Mouse (Mus musculus): ENCODE data around the gene Ppp2r5c. TPM values are rescaled to one million over a fixed set of nuclear protein-coding genes. Genes with fewer than 3 reads are reported as not detected.

The Ppp2r5c gene
- polyA plus RNA-seq, 1 experiment from 2014 or later, result 138 TPM

GRCm38 (mm10) chr12:110549437-110550112 is 102.7 kb downstream of the Ppp2r5c start:
- 79% methylated on average over 7 of the region's 7 CpGs for WGBS
- 0 out of 2 replicates have a peak, but pooled peaks have one; percentile 27 for ATAC-seq (ENCODE audit: insufficient number of reproducible peaks, insufficient read depth, low FRiP score, low read depth)

GRCm38 (mm10) chr12:110550364-110550763 is 103.4 kb downstream of the Ppp2r5c start:
- WGBS, result 89% methylated on average over 15 of the region's 15 CpGs
- H3K36me3 ChIP-seq (ENCODE audit: control insufficient read depth, insufficient read depth, low read length), result peaks cover 95% of the 10 kb centered on the region

More at GRCm38 (mm10) chr12:110549437-110550112, 102.7 kb downstream of the Ppp2r5c start:
- H3K4me1 ChIP-seq (ENCODE audit: control insufficient read depth in 2 of 2, insufficient read depth in 2 of 2, low read length in 2 of 2), result 0 out of 4 replicates have a peak, but pooled peaks cover 0 to 4% of the 10 kb centered on the region in 2 experiments
- no peaks in the 10 kb centered on the region for H3K9me3 ChIP-seq (ENCODE audit: control insufficient read depth, low read length)
- no peak overlapping the region for H3K4me3 ChIP-seq (ENCODE audit: control insufficient read depth in 1 of 2, insufficient read depth in 1 of 2, low read depth in 1 of 2, low read length in 2 of 2)
- no peak overlapping the region for H3K27ac ChIP-seq (replicated peaks in 1 of 2; ENCODE audit: control insufficient read depth in 1 of 2, insufficient read depth in 1 of 2, low read depth in 2 of 2, low read length in 2 of 2)
- H3K27me3 ChIP-seq (ENCODE audit: control insufficient read depth, insufficient read depth, low read length), result no peaks in the 10 kb centered on the region
- no peak overlapping the region for H3K4me2 ChIP-seq (ENCODE audit: low read length)
- H3K9ac ChIP-seq (ENCODE audit: low read length), result no peak overlapping the region
- peaks cover 92% of the 10 kb centered on the region for H3K36me3 ChIP-seq (ENCODE audit: control insufficient read depth, insufficient read depth, low read length)

GRCm38 (mm10) chr12:110552113-110552512 is 105.2 kb downstream of the Ppp2r5c start:
- Histone ChIP-seq H3K36me3 (ENCODE audit: control insufficient read depth, insufficient read depth, low read length) (peaks cover 95% of the 10 kb centered on the region), H3K4me1 (ENCODE audit: control insufficient read depth in 2 of 2, insufficient read depth in 2 of 2, low read length in 2 of 2) (0 out of 4 replicates have a peak, but pooled peaks cover 0 to 4% of the 10 kb centered on the region in 2 experiments)
- no peak for ATAC-seq (ENCODE audit: insufficient number of reproducible peaks, insufficient read depth, low FRiP score, low read depth)

More at GRCm38 (mm10) chr12:110550364-110550763, 103.4 kb downstream of the Ppp2r5c start:
- Histone ChIP-seq H3K4me3 (ENCODE audit: control insufficient read depth in 1 of 2, insufficient read depth in 1 of 2, low read depth in 1 of 2, low read length in 2 of 2) (no peak overlapping the region), H3K27ac (replicated peaks in 1 of 2; ENCODE audit: control insufficient read depth in 1 of 2, insufficient read depth in 1 of 2, low read depth in 2 of 2, low read length in 2 of 2) (no peak overlapping the region), H3K4me2 (ENCODE audit: low read length) (no peak overlapping the region), H3K9ac (ENCODE audit: low read length) (no peak overlapping the region), H3K4me1 (ENCODE audit: control insufficient read depth in 2 of 2, insufficient read depth in 2 of 2, low read length in 2 of 2) (0 out of 4 replicates have a peak, but pooled peaks cover 0 to 4% of the 10 kb centered on the region in 2 experiments), H3K27me3 (ENCODE audit: control insufficient read depth, insufficient read depth, low read length) (no peaks in the 10 kb centered on the region), H3K9me3 (ENCODE audit: control insufficient read depth, low read length) (no peaks in the 10 kb centered on the region)
- ATAC-seq (ENCODE audit: insufficient number of reproducible peaks, insufficient read depth, low FRiP score, low read depth), result no peak

GRCm38 (mm10) chr12:110553362-110553761 is 106.4 kb downstream of the Ppp2r5c start:
- no peak overlapping the region for H3K4me3 ChIP-seq (ENCODE audit: control insufficient read depth in 1 of 2, insufficient read depth in 1 of 2, low read depth in 1 of 2, low read length in 2 of 2)
- 0 out of 4 replicates have a peak, but pooled peaks cover 0 to 4% of the 10 kb centered on the region in 2 experiments for H3K4me1 ChIP-seq (ENCODE audit: control insufficient read depth in 2 of 2, insufficient read depth in 2 of 2, low read length in 2 of 2)
- no peak overlapping the region for H3K27ac ChIP-seq (replicated peaks in 1 of 2; ENCODE audit: control insufficient read depth in 1 of 2, insufficient read depth in 1 of 2, low read depth in 2 of 2, low read length in 2 of 2)
- H3K27me3 ChIP-seq (ENCODE audit: control insufficient read depth, insufficient read depth, low read length), result no peaks in the 10 kb centered on the region
- H3K36me3 ChIP-seq (ENCODE audit: control insufficient read depth, insufficient read depth, low read length), result peaks cover 96% of the 10 kb centered on the region
- WGBS, result 96% methylated on average over 5 of the region's 5 CpGs
- H3K4me2 ChIP-seq (ENCODE audit: low read length), result no peak overlapping the region
- H3K9ac ChIP-seq (ENCODE audit: low read length), result no peak overlapping the region
- no peak for ATAC-seq (ENCODE audit: insufficient number of reproducible peaks, insufficient read depth, low FRiP score, low read depth)
- H3K9me3 ChIP-seq (ENCODE audit: control insufficient read depth, low read length), result no peaks in the 10 kb centered on the region

More at GRCm38 (mm10) chr12:110552113-110552512, 105.2 kb downstream of the Ppp2r5c start:
- 62% methylated on average over 13 of the region's 13 CpGs for WGBS
- H3K4me2 ChIP-seq (ENCODE audit: low read length), result no peak overlapping the region
- H3K9me3 ChIP-seq (ENCODE audit: control insufficient read depth, low read length), result no peaks in the 10 kb centered on the region
- H3K27ac ChIP-seq (replicated peaks in 1 of 2; ENCODE audit: control insufficient read depth in 1 of 2, insufficient read depth in 1 of 2, low read depth in 2 of 2, low read length in 2 of 2), result no peak overlapping the region
- no peaks in the 10 kb centered on the region for H3K27me3 ChIP-seq (ENCODE audit: control insufficient read depth, insufficient read depth, low read length)
- no peak overlapping the region for H3K4me3 ChIP-seq (ENCODE audit: control insufficient read depth in 1 of 2, insufficient read depth in 1 of 2, low read depth in 1 of 2, low read length in 2 of 2)
- H3K9ac ChIP-seq (ENCODE audit: low read length), result no peak overlapping the region

GRCm38 (mm10) chr12:110555536-110556240 is 108.8 kb downstream of the Ppp2r5c start:
- no peak overlapping the region for H3K4me2 ChIP-seq (ENCODE audit: low read length)
- 91% methylated on average over 21 of the region's 21 CpGs for WGBS
- H3K4me1 ChIP-seq (ENCODE audit: control insufficient read depth in 2 of 2, insufficient read depth in 2 of 2, low read length in 2 of 2), result no peaks in the 10 kb centered on the region
- no peaks in the 10 kb centered on the region for H3K9me3 ChIP-seq (ENCODE audit: control insufficient read depth, low read length)
- H3K4me3 ChIP-seq (ENCODE audit: control insufficient read depth in 1 of 2, insufficient read depth in 1 of 2, low read depth in 1 of 2, low read length in 2 of 2), result no peak overlapping the region
- H3K27ac ChIP-seq (replicated peaks in 1 of 2; ENCODE audit: control insufficient read depth in 1 of 2, insufficient read depth in 1 of 2, low read depth in 2 of 2, low read length in 2 of 2), result no peak overlapping the region
- ATAC-seq (ENCODE audit: insufficient number of reproducible peaks, insufficient read depth, low FRiP score, low read depth), result no peak
- no peak overlapping the region for H3K9ac ChIP-seq (ENCODE audit: low read length)
- H3K36me3 ChIP-seq (ENCODE audit: control insufficient read depth, insufficient read depth, low read length), result peaks cover 97% of the 10 kb centered on the region
- no peaks in the 10 kb centered on the region for H3K27me3 ChIP-seq (ENCODE audit: control insufficient read depth, insufficient read depth, low read length)

- Histone ChIP-seq H3K4me1 (ENCODE audit: control insufficient read depth in 2 of 2, insufficient read depth in 2 of 2, low read length in 2 of 2) (no peaks in the 10 kb centered on the region), H3K36me3 (ENCODE audit: control insufficient read depth, insufficient read depth, low read length) (peaks cover 99% of the 10 kb centered on the region), H3K9ac (ENCODE audit: low read length) (no peak overlapping the region), H3K4me2 (ENCODE audit: low read length) (no peak overlapping the region), H3K4me3 (ENCODE audit: control insufficient read depth in 1 of 2, insufficient read depth in 1 of 2, low read depth in 1 of 2, low read length in 2 of 2) (no peak overlapping the region), H3K9me3 (ENCODE audit: control insufficient read depth, low read length) (no peaks in the 10 kb centered on the region), H3K27ac (replicated peaks in 1 of 2; ENCODE audit: control insufficient read depth in 1 of 2, insufficient read depth in 1 of 2, low read depth in 2 of 2, low read length in 2 of 2) (no peak overlapping the region), H3K27me3 (ENCODE audit: control insufficient read depth, insufficient read depth, low read length) (no peaks in the 10 kb centered on the region)
- ATAC-seq (ENCODE audit: insufficient number of reproducible peaks, insufficient read depth, low FRiP score, low read depth), result no peak
- WGBS, result 87% methylated on average over 18 of the region's 18 CpGs
Measured at GRCm38 (mm10) chr12:110556861-110557628, 110.1 kb downstream of the Ppp2r5c start.

GRCm38 (mm10) chr12:110558175-110558574 is 111.3 kb downstream of the Ppp2r5c start:
- Histone ChIP-seq H3K9ac (ENCODE audit: low read length) (no peak overlapping the region), H3K27me3 (ENCODE audit: control insufficient read depth, insufficient read depth, low read length) (no peaks in the 10 kb centered on the region), H3K4me3 (ENCODE audit: control insufficient read depth in 1 of 2, insufficient read depth in 1 of 2, low read depth in 1 of 2, low read length in 2 of 2) (no peak overlapping the region), H3K27ac (replicated peaks in 1 of 2; ENCODE audit: control insufficient read depth in 1 of 2, insufficient read depth in 1 of 2, low read depth in 2 of 2, low read length in 2 of 2) (no peak overlapping the region), H3K9me3 (ENCODE audit: control insufficient read depth, low read length) (no peaks in the 10 kb centered on the region), H3K4me2 (ENCODE audit: low read length) (no peak overlapping the region), H3K36me3 (ENCODE audit: control insufficient read depth, insufficient read depth, low read length) (peaks cover 99% of the 10 kb centered on the region), H3K4me1 (ENCODE audit: control insufficient read depth in 2 of 2, insufficient read depth in 2 of 2, low read length in 2 of 2) (no peaks in the 10 kb centered on the region)
- ATAC-seq (ENCODE audit: insufficient number of reproducible peaks, insufficient read depth, low FRiP score, low read depth), result no peak
- WGBS, result 94% methylated on average over 7 of the region's 7 CpGs

All from heart, embryonic 14.5 days (tissue).